Mouse (Mus musculus) monocyte, adult 5-6 weeks (primary cell): ENCODE results near the gene Atpif1. TPM values are rescaled to one million over a fixed set of nuclear protein-coding genes. Genes with fewer than 3 reads are reported as not detected.
"Not testable (repeated sequence)": the region's sequence is repeated elsewhere in the genome, so short reads cannot be mapped to it uniquely, and the experiment has no call there.

ENCODE experiments used
- ATAC-seq: fragments of 153-309, 156-312 bp; replicated peaks from 2 replicates; pipeline ENCODE4 v1.8.0; 2017; ENCODE audit warnings: mild to moderate bottlenecking; ENCODE audit not compliant: low TSS enrichment, insufficient number of reproducible peaks, severe bottlenecking, poor library complexity, low FRiP score
- total RNA-seq: library from RNA; stranded (forward); fragments of 200-1000, 200-491, 200-594 nt; gene quantifications from 3 replicates; pipeline ENCODE4 v1.2.3, GENCODE M21; 2017

The Atpif1 gene
- total RNA-seq, 1 experiment from 2014 or later, result 116 TPM

DNA sequence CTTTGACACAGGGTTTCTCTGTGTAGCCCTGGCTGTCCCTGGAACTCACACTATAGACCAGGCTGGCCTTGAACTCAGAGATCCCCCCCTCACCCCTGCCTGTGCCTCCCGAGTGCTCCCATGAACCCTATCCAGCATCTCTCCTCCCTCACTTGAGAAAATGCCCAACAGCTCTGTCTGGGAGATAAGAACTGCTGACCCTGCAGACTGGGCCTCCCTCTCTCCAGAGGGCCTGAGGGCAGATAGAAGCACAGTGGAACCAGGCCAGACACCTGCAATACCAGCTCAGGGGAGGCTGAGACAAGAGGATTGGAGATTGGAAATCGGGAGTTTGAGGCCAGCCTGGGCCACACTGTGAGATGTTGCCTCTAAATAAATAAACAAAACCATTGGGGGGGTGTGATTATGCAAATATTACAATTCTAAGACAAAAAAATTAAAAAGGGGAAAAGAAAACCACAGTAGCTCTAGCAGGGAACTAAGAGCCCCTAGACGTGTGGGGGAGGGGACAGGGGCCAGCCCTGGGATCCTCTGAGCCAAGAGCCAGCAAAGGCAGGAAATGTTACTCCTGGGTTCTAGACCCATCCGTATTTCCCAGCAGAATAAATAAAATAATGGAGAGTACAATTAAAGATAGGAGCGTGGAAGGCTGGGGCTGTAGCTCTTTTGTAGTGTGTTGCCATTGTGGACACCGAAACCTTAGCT lies 28.3 kb downstream of the Atpif1 start:
- ATAC-seq, result no peak

DNA sequence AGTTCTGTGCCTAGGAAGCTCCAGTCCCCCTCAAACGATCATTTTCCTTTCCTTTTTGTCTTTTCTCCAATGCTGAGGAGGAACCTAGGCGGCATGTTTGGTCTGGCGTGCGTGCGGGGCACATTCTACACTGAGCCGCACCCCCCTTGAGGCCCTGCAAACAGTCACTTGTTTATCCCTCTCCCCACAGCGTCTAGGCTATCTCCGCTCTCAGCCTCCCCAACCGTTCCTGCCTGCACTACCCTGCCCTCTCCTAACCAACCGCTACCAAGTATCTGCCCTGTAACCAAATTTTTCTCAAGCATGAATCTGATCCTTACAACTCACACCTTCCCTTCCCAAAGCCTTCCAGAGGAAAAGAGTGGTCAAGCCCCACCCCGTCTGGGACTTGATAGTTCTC lies 30.1 kb downstream of the Atpif1 start:
- no peak for ATAC-seq

DNA sequence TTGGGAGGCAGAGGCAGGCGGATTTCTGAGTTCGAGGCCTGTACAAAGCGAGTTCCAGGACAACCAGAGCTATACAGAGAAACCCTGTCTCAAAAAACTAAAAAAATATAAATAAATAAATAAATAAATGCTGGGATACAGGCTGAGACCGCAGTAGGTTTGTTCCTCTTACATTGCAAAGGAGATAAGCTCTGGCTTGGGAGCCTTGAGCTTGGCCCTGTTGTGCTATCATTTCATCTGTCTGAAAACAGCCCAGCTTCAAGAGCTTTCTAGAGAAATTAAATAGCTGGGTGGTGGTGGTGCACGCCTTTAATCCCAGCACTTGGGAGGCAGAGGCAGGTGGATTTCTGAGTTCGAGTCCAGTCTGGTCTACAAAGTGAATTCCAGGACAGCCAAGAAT lies 31.8 kb downstream of the Atpif1 start:
- no peak for ATAC-seq

DNA sequence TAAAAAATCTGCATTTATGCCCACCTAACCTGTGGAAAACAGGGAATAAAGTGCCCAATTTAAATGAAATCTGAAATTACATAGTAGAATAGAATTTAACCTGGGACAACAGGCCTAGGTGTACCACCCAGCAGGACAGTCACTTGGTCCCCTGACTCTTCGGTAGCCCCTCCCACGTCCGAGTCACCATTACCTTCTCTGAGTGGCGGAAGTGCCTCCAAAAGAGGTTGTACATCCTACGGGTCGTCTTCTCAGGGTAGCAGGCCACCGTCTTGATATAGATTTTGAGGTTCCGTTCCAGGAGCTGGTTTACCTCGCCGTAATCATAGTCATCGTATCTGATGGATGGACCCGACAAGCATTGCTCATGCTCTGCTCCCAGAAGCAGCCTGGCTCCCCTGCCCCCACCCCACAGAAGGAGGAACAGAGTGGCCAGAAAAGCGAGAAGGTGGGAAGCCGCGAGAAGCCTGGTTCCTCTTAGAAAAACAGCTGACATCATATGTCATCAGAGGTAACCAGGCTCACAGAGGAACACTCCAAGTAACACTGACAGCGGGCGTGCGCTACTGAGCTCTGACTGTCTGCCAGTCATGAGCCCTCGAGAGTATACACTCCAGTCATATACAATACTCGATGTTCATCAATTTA lies 39.1 kb downstream of the Atpif1 start:
- peak; percentile 98 for ATAC-seq

DNA sequence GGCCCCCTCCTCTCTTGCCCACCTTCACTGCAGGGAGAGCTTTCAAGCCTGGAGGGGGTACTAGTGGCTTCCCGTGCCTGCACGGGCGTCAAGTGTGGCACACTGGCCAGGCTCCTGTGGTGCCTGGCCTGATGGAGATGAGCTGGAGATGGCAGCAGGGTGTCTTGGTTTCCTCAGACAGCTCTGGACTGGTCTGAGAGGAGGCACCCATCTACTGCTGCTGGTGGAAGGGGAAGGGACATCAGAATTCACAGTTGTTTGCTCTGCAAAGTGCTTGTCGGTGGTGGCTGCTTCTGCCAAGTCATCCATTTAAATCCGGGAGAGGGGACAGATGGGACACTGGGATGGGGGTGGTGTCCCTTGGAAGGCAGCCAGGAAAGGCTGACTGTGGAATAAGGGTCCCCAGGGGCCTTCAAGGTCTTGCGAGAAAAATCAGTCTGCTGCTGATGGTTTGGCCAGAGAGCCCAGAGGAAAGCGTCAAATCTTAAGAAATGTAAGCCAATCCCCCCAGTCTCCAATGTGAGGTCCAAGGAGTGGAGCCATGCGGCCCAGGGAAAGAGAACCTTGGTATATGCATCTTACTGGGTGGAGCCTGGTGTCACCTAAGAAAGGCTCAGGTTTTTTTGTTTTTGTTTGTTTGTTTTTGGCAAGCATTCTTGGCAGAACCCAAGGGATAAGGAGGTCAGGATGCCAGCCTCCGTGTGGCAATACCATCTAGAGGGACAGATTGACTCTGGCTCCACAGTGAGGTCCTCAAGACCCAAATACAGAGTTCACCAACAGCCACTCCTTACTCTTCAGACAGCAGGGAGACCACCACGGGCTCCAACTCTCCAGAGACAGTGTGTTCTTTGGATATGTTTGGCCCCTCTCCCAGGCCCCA lies 41.0 kb downstream of the Atpif1 start:
- ATAC-seq, result no peak

DNA sequence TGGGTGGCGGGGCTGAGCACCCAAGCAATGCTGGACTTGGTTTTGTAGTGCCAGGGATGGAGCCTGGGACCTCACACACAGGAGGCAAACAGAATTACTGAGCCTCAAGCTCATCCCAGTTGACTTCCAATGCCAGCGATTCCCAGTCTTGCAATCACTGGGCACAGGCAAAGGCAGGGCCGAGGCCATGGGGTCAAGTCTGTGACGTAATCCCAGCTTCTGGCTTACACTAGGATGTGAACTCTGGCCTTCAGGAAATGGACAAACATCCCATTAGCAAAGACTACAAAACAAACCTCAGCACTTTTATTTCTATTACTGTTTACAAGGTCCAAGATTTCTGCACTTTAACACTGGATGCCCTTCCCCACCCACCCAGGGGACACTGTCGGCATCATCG lies 41.7 kb downstream of the Atpif1 start:
- ATAC-seq, result no peak

DNA sequence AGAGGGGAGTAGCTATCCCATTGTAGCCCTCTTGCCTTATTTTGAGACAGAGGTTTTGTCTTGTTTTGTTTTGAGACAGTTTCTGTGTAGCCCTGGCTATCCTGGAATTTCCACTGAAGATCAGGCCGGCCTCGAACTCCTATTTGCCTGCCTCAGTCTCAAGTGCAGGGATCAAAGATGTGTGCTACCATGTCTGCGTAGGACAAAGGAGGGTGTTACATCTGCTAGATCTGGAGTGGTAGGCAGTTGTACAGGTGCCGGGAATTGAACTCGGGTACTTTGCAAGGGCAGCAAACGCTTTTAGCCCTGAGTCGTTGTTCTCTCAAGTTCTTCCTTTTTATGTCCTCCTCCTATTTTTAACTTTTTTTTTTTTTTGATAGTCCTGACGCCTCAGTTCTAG lies 42.4 kb downstream of the Atpif1 start:
- ATAC-seq, result no peak

DNA sequence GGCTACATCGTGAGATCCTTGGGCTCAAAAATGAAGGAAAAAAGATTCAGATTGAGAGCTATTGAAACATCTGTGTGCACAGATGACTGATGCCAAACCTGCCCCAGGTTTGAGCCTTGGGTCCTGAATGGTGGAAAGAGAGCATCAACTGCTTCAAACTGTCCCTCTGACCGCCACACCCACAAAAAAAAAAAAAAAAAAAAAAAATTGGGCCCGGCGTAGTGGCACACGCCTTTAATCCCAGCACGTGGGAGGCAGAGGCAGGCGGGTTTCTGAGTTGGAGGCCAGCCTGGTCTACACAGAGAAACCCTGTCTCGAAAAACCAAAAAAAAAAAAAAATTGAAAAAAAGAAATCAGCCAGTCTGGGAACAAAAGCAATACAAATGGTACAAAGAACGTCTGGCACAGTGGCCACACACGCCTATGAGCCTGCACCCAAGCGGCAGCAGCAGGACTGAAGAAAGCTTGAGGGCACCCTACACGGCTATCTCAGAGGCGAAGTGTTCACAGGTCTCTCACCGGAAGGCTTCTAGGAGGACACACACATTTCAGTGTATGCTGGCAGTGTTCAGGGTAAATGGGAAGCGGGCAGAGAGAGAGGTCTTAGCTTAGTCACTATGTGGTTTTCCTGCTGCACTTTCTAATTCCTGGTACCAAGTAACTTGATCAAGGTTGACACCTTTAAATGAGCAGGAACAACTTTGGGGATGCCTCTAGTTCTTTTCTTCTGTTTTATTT lies 43.0 kb downstream of the Atpif1 start:
- ATAC-seq, result no peak

DNA sequence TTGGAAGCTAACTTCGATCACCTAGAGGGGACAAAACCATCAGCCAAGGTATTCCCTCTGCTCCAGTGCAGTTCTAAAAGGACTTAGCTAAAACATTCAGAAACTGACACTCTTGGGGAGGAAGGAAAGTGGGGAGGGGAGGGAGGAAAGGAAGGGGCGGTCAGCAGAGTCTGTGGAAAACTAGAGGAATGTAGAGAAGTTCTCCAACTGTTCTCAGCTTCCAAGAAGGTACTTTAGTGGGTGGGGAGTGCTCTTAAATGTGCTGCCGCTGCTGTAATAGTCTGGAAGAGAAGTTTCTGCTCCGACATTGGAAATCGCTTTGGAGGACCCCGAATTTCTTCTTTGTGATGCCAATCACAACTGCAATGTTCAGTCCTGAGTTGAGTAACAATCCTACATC lies 44.5 kb downstream of the Atpif1 start:
- no peak for ATAC-seq

DNA sequence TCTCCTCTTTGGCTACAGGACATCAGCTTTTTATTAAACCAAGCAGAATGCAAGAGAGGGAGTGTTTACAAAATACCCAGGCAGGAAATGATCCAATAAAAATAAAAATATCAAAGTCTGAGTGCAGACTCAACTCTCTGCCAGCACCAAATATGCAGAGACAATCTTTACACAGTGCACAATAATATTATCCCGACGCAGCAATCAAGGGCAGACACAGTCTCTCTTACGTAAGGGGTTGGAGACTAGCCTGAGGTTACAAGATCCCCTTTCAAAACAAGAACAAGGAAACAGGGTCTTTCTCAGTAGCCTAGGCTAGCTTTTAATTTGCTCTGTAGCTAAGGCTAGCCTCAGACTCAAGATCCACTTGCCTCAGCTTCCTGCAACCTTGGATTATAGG lies 44.9 kb downstream of the Atpif1 start:
- ATAC-seq, result no peak

DNA sequence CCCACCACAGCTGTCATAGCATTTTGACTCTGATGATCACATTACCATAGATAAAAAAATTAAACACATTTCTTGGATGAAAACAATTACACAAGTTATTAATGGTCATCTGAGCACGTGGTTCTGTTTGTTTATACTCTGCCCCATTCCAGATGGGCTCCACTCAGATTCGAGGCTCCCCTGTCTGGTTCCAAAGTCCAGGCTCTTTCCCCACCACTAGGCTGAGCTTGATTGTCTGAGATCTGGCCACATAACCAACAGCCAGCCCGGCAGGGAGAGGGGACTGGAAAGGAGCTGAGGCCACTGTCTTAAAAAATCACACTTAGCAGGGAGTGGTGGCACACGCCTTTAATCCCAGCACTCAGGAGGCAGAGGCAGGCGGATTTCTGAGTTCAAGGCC lies 48.6 kb downstream of the Atpif1 start:
- ATAC-seq, result no peak

DNA sequence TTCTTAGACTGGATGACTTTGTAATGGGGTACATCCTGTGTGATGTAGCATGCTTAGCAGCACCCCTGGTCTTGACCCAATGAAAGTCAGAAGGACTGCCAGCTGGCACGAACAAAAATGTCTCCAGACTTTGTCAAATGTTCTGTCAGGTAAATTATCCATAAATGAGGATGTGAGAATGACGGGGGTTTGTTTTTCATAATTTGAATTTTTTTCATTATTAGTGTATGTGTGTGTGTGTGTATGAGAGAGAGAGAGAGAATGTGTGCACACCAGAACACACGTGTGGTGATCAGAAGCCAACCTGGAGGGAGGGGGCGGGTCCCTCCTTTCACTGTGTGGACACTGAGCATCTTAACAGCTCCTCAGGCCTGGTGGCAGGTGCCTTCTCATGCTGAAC lies 49.2 kb downstream of the Atpif1 start:
- no peak for ATAC-seq

DNA sequence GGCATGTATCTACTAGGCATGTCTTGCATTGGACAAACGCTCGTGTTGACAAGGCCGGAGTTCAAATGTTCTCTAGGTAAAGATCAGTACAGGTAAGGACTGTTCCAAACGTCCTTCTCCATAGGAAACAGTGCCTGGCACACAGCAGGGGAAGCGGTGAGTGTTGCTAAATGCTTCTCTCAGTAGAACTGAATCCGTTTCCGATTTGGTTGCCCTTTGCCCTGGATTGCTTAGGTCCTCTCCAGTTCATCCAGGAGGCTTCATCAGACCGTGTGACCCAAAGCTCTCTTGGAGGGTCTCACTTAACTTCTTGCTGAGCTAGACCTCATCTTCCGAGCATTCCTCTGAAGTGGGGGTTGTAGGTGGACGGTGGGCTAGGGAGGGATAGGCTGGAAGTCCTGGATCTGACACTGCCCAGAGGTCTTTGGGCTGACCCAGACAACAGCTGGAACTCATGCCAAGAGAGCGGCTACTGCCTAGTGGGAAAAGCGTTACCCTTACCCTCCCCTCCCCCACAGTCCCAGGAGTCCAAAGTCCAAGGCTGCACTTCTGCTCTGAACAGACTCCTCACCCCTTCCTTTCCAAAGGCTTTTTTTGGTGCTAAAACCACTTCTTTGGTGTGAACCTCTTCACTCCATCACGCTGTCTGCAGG lies 50.4 kb downstream of the Atpif1 start:
- no peak for ATAC-seq

DNA sequence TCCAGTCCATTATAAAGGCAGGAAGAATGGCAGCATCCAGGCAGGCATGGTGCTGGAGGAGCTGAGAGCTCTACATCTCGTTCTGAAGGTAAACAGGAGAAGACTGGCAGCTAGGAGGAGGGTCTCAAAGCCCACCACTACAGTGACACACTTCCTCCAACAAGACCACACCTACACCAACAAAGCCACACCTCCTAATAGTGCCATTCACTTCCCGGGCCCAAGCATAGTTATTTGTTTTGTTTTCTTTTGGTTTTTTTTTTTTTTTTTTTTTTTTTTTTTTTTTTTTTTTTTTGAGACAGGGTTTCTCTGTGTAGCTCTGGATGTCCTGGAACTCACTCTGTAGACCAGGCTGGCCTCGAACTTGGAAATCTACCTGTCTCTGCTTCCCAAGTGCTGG lies 51.4 kb downstream of the Atpif1 start:
- not testable (repeated sequence) for ATAC-seq

Other genes starting within 250 kb of the Atpif1 start
- gene Rab42, start 230.3 kb downstream of the Atpif1 start, total RNA-seq, result not detected in 3 replicates
- gene Trnau1ap, start 204.1 kb downstream of the Atpif1 start, total RNA-seq, result 42.3 to 56.8 TPM (median 49.3 TPM) in 3 replicates
- 2.9 to 7.7 TPM (median 6.1 TPM) in 3 replicates for gene Rcc1, start 180.1 kb downstream of the Atpif1 start, total RNA-seq
- gene Phactr4, start 111.2 kb downstream of the Atpif1 start, total RNA-seq, result 3.2 to 22.5 TPM (median 9.0 TPM) in 3 replicates
- gene Med18, start 69.7 kb downstream of the Atpif1 start, total RNA-seq, result 1.3 to 9.4 TPM (median 8.8 TPM) in 3 replicates
- gene Sesn2, start 23.2 kb downstream of the Atpif1 start, total RNA-seq, result 4.9 to 6.0 TPM (median 5.2 TPM) in 3 replicates
- 510 to 713 TPM (median 673 TPM) in 3 replicates for gene Dnajc8, start 1.9 kb upstream of the Atpif1 start, total RNA-seq
- gene Ptafr, start 30.4 kb upstream of the Atpif1 start, total RNA-seq, result 3.6 to 28.2 TPM (median 24.8 TPM) in 3 replicates
- 8.7 to 25.5 TPM (median 18.8 TPM) in 3 replicates for gene Eya3, start 105.3 kb upstream of the Atpif1 start, total RNA-seq
- 3.8 to 7.9 TPM (median 4.4 TPM) in 3 replicates for gene Xkr8, start 198.9 kb upstream of the Atpif1 start, total RNA-seq
- 108 to 191 TPM (median 160 TPM) in 3 replicates for gene Smpdl3b, start 223.6 kb upstream of the Atpif1 start, total RNA-seq
- gene Rpa2, start 234.7 kb upstream of the Atpif1 start, total RNA-seq, result 39.3 to 41.2 TPM (median 40.2 TPM) in 3 replicates